Mouse (Mus musculus) fibroblast of lung, adult 2 months (primary cell): ENCODE measurements around the gene Hyls1.
"Not testable (repeated sequence)": the region's sequence is repeated elsewhere in the genome, so short reads cannot be mapped to it uniquely, and the experiment has no call there.

ENCODE experiments used
- DNase-seq: peaks from one replicate; pipeline ENCODE4 v3.0.0-alpha.2; 2011; ENCODE audit warnings: low read depth

The Hyls1 gene

GRCm38 (mm10) chr9:35569571-35570534 is at the start of gene Hyls1, which contains the start of gene Pate2:
Hyls1 (minus strand) TSS chr9:35570398.
Pate2 (plus strand) TSS chr9:35570284.
- DNase-seq, result peak; percentile 96

GRCm38 (mm10) chr9:35616784-35617183 is 46.6 kb upstream of the Hyls1 start:
- DNase-seq, result not testable (repeated sequence)

- DNase-seq, result no peak
Observed at GRCm38 (mm10) chr9:35614005-35614404, 43.8 kb upstream of the Hyls1 start.

GRCm38 (mm10) chr9:35611841-35612240 is 41.6 kb upstream of the Hyls1 start, which contains the start of gene Pate4:
Pate4 (minus strand) TSS chr9:35611941.
- DNase-seq, result no peak

GRCm38 (mm10) chr9:35607647-35608405 is 37.6 kb upstream of the Hyls1 start:
- no peak for DNase-seq

GRCm38 (mm10) chr9:35592903-35593302 is 22.7 kb upstream of the Hyls1 start:
- peak; percentile 12 for DNase-seq

GRCm38 (mm10) chr9:35587674-35588073 is 17.5 kb upstream of the Hyls1 start:
- no peak for DNase-seq

GRCm38 (mm10) chr9:35574416-35574815 is 4.2 kb upstream of the Hyls1 start:
- DNase-seq, result no peak

GRCm38 (mm10) chr9:35570663-35571062 is 465 bp upstream of the Hyls1 start:
- peak; percentile 3 for DNase-seq

GRCm38 (mm10) chr9:35567995-35568394 is 2.2 kb downstream of the Hyls1 start:
- no peak for DNase-seq

GRCm38 (mm10) chr9:35564536-35565240 is 5.5 kb downstream of the Hyls1 start:
- no peak for DNase-seq

GRCm38 (mm10) chr9:35561583-35561982 is 8.6 kb downstream of the Hyls1 start:
- no peak for DNase-seq

GRCm38 (mm10) chr9:35561076-35561475 is 9.1 kb downstream of the Hyls1 start:
- no peak for DNase-seq

- peak; percentile 51 for DNase-seq
Observed at GRCm38 (mm10) chr9:35559009-35559890, 10.9 kb downstream of the Hyls1 start.

GRCm38 (mm10) chr9:35558257-35559008 is 11.8 kb downstream of the Hyls1 start, which contains the start of the genes Ddx25 and Pus3:
Ddx25 (minus strand) TSS chr9:35558528.
Pus3 (plus strand) TSS chr9:35558595.
- DNase-seq, result no peak

GRCm38 (mm10) chr9:35556494-35557102 is 13.6 kb downstream of the Hyls1 start:
- DNase-seq, result no peak

- no peak for DNase-seq
Observed at GRCm38 (mm10) chr9:35548455-35548854, 21.7 kb downstream of the Hyls1 start.

- DNase-seq, result no peak
Observed at GRCm38 (mm10) chr9:35546745-35547144, 23.5 kb downstream of the Hyls1 start.

GRCm38 (mm10) chr9:35545704-35546103 is 24.5 kb downstream of the Hyls1 start:
- no peak for DNase-seq

GRCm38 (mm10) chr9:35544666-35545065 is 25.5 kb downstream of the Hyls1 start:
- no peak for DNase-seq
